Mouse (Mus musculus): ENCODE results near the gene Gm19668. TPM values are rescaled to one million over a fixed set of nuclear protein-coding genes. Genes with fewer than 3 reads are reported as not detected.
"Not testable (repeated sequence)": the region's sequence is repeated elsewhere in the genome, so short reads cannot be mapped to it uniquely, and the experiment has no call there.

The Gm19668 gene
- polyA plus RNA-seq, 1 experiment from 2014 or later, result not detected

GRCm38 (mm10) chr10:77815514-77815913, 16.6 kb upstream of the Gm19668 start:
- Histone ChIP-seq H3K27me3 (replicated peaks; ENCODE audit: control insufficient read depth, insufficient read depth, low read length) (no peaks in the 10 kb centered on the region), H3K36me3 (ENCODE audit: control insufficient read depth, insufficient read depth, low read length) (no peaks in the 10 kb centered on the region), H3K9ac (ENCODE audit: low read depth, low read length) (no peak overlapping the region), H3K4me1 (replicated peaks; ENCODE audit: control insufficient read depth, insufficient read depth, low read length) (no peaks in the 10 kb centered on the region), H3K9me3 (ENCODE audit: control insufficient read depth, low read length) (no peaks in the 10 kb centered on the region), H3K27ac (ENCODE audit: low read depth, low read length) (no peak overlapping the region), H3K4me3 (ENCODE audit: low read depth, low read length) (no peak overlapping the region), H3K4me2 (no peak overlapping the region)
- DNase-seq (ENCODE audit: low spot score), result no peak
- WGBS, result 23% methylated on average over 5 of the region's 5 CpGs
- ATAC-seq (replicated peaks; ENCODE audit: low FRiP score), result no peak

DNA sequence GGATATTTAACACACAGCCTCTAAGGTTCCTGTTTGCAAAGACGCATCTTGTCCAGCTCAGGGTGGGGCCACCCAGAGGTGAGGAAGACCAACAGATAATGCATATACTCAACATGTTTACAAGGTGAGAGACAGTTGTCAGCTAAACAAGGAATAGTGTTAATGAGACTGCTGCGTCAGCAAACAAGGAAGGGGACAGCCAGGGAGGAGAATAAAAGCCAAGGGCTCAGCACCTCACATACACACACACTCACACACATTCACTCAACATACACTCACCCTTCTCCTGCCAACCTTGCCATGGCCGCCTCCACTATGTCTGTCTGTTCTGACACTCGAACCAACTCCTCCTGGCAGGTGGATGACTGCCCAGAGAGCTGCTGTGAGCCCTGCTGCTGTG, 15.4 kb upstream of the Gm19668 start, which contains the start of gene Gm2696:
TSS of gene Gm2696 (plus strand) at position 301 of the 400 bp plus-strand sequence.
- 38% methylated on average over 4 of the region's 4 CpGs for WGBS

GRCm38 (mm10) chr10:77811743-77812142, 12.8 kb upstream of the Gm19668 start, which contains the start of gene Gm9507:
Gene Gm9507 (minus strand): TSS chr10:77811843.
- DNase-seq (ENCODE audit: low spot score) (no peak), ATAC-seq (replicated peaks; ENCODE audit: low FRiP score) (no peak)
- H3K9ac ChIP-seq (ENCODE audit: low read depth, low read length), result no peak within 1 kb of the TSS
- no peaks in the 10 kb centered on the region for H3K36me3 ChIP-seq (ENCODE audit: control insufficient read depth, insufficient read depth, low read length)
- H3K4me2 ChIP-seq, result no peak within 1 kb of the TSS
- H3K27me3 ChIP-seq (replicated peaks; ENCODE audit: control insufficient read depth, insufficient read depth, low read length), result no peaks in the 10 kb centered on the region
- no peak within 1 kb of the TSS for H3K4me3 ChIP-seq (ENCODE audit: low read depth, low read length)
- WGBS, result 70% methylated on average over 5 of the region's 5 CpGs
- no peaks in the 10 kb centered on the region for H3K9me3 ChIP-seq (ENCODE audit: control insufficient read depth, low read length)
- no peaks in the 10 kb centered on the region for H3K4me1 ChIP-seq (replicated peaks; ENCODE audit: control insufficient read depth, insufficient read depth, low read length)
- no peak within 1 kb of the TSS for H3K27ac ChIP-seq (ENCODE audit: low read depth, low read length)

More for the DNA sequence above, 15.4 kb upstream of the Gm19668 start, which contains the start of gene Gm2696:
- DNase-seq (ENCODE audit: low spot score) (no peak), ATAC-seq (replicated peaks; ENCODE audit: low FRiP score) (no peak)
- Histone ChIP-seq H3K4me3 (ENCODE audit: low read depth, low read length) (no peak within 1 kb of the TSS), H3K27ac (ENCODE audit: low read depth, low read length) (no peak within 1 kb of the TSS), H3K9me3 (ENCODE audit: control insufficient read depth, low read length) (no peaks in the 10 kb centered on the region), H3K36me3 (ENCODE audit: control insufficient read depth, insufficient read depth, low read length) (no peaks in the 10 kb centered on the region), H3K4me2 (no peak within 1 kb of the TSS), H3K4me1 (replicated peaks; ENCODE audit: control insufficient read depth, insufficient read depth, low read length) (no peaks in the 10 kb centered on the region), H3K27me3 (replicated peaks; ENCODE audit: control insufficient read depth, insufficient read depth, low read length) (no peaks in the 10 kb centered on the region), H3K9ac (ENCODE audit: low read depth, low read length) (no peak within 1 kb of the TSS)

DNA sequence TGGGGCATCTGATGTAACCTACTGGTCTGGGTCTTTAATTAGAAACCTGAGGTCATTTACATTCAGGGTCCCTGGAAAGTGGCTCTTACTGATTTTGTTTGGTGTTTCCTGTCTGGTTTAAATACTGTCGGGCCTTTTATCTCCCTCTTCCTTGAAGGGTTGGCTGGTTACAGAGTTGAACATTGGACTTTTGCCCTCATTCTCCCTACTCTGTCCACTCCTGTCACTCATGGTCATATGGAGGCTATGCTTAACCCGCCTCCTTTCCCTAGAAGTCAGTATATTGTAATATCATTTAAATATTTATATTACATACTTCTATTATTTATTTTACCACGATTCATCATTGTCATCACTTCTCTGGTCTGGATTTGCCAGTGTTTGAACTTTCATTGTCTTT, 5.2 kb upstream of the Gm19668 start:
- 55% methylated on average over 3 of the region's 3 CpGs for WGBS
- Histone ChIP-seq H3K36me3 (ENCODE audit: control insufficient read depth, insufficient read depth, low read length) (no peaks in the 10 kb centered on the region), H3K27me3 (replicated peaks; ENCODE audit: control insufficient read depth, insufficient read depth, low read length) (no peaks in the 10 kb centered on the region), H3K4me3 (ENCODE audit: low read depth, low read length) (no peak overlapping the region), H3K4me1 (replicated peaks; ENCODE audit: control insufficient read depth, insufficient read depth, low read length) (no peaks in the 10 kb centered on the region), H3K9ac (ENCODE audit: low read depth, low read length) (no peak overlapping the region), H3K27ac (ENCODE audit: low read depth, low read length) (no peak overlapping the region), H3K9me3 (ENCODE audit: control insufficient read depth, low read length) (no peaks in the 10 kb centered on the region), H3K4me2 (no peak overlapping the region)
- ATAC-seq (replicated peaks; ENCODE audit: low FRiP score), result no peak
- no peak for DNase-seq (ENCODE audit: low spot score)

GRCm38 (mm10) chr10:77798164-77798920, 591 bp downstream of the Gm19668 start:
- H3K4me2 ChIP-seq; H3K4me1 ChIP-seq (replicated peaks; ENCODE audit: control insufficient read depth, insufficient read depth, low read length); ATAC-seq (replicated peaks; ENCODE audit: low FRiP score); H3K9ac ChIP-seq (ENCODE audit: low read depth, low read length); H3K27ac ChIP-seq (ENCODE audit: low read depth, low read length); H3K27me3 ChIP-seq (replicated peaks; ENCODE audit: control insufficient read depth, insufficient read depth, low read length); DNase-seq (ENCODE audit: low spot score); H3K36me3 ChIP-seq (ENCODE audit: control insufficient read depth, insufficient read depth, low read length); H3K9me3 ChIP-seq (ENCODE audit: control insufficient read depth, low read length); H3K4me3 ChIP-seq (ENCODE audit: low read depth, low read length): not testable (repeated sequence)
- WGBS, result 40% methylated on average over 3 of the region's 3 CpGs

GRCm38 (mm10) chr10:77797677-77798076, 1.3 kb downstream of the Gm19668 start:
- no peak for DNase-seq (ENCODE audit: low spot score)
- Histone ChIP-seq H3K4me1 (replicated peaks; ENCODE audit: control insufficient read depth, insufficient read depth, low read length) (no peaks in the 10 kb centered on the region), H3K36me3 (ENCODE audit: control insufficient read depth, insufficient read depth, low read length) (no peaks in the 10 kb centered on the region), H3K27ac (ENCODE audit: low read depth, low read length) (no peak overlapping the region), H3K27me3 (replicated peaks; ENCODE audit: control insufficient read depth, insufficient read depth, low read length) (no peaks in the 10 kb centered on the region), H3K9me3 (ENCODE audit: control insufficient read depth, low read length) (no peaks in the 10 kb centered on the region), H3K4me3 (ENCODE audit: low read depth, low read length) (no peak overlapping the region), H3K9ac (ENCODE audit: low read depth, low read length) (no peak overlapping the region), H3K4me2 (no peak overlapping the region)
- 25% methylated on average over 3 of the region's 3 CpGs for WGBS
- ATAC-seq (replicated peaks; ENCODE audit: low FRiP score), result no peak

DNA sequence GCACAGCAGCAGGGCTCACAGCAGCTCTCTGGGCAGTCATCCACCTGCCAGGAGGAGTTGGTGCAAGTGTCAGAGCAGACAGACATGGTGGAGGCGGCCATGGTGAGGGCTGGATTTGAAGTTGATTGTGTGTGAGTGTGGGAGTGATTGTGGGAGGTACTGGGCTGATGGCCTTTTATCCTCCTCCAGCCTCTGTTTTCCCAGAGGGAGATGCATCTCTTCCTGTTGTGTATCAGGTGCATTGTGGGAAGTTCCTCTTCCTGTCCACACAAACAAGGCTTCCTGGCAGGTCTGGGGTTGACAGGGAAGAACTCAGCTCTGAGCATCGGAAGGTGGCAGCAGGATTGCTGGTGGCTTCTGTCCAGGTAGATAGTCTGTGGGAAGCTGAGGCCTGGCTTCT, 4.0 kb downstream of the Gm19668 start, which contains the start of gene Gm9639:
TSS of gene Gm9639 (minus strand) at position 101 of the 400 bp plus-strand sequence.
- WGBS, result 35% methylated on average over 2 of the region's 2 CpGs
- no peak within 1 kb of the TSS for H3K4me2 ChIP-seq

DNA sequence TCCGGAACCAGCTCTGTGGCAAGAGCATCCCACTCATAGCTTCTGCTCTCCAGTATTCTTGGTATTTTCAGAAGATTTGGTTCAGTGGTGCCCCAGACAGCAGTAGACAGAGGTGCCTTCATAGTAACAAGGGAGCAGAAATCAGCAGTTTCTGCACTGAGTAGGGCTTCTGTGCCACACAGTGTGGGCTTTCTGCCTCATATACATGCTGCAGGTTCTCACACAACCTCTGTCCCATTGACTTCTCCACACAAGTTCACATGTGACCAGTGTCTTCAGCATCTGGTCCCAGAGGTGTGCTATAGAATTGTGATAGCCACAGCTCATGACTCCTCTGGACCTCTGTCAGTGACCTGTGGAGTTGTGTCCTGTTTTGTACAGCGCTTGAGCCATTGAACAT, 10.3 kb downstream of the Gm19668 start:
- H3K27ac ChIP-seq (ENCODE audit: low read depth, low read length), result no peak overlapping the region
- H3K9me3 ChIP-seq (ENCODE audit: control insufficient read depth, low read length), result no peaks in the 10 kb centered on the region
- H3K9ac ChIP-seq (ENCODE audit: low read depth, low read length), result no peak overlapping the region
- DNase-seq (ENCODE audit: low spot score) (no peak), ATAC-seq (replicated peaks; ENCODE audit: low FRiP score) (no peak)
- no peaks in the 10 kb centered on the region for H3K27me3 ChIP-seq (replicated peaks; ENCODE audit: control insufficient read depth, insufficient read depth, low read length)
- H3K4me3 ChIP-seq (ENCODE audit: low read depth, low read length), result no peak overlapping the region
- no peaks in the 10 kb centered on the region for H3K4me1 ChIP-seq (replicated peaks; ENCODE audit: control insufficient read depth, insufficient read depth, low read length)
- 70% methylated on average over 2 of the region's 2 CpGs for WGBS
- H3K4me2 ChIP-seq, result no peak overlapping the region
- H3K36me3 ChIP-seq (ENCODE audit: control insufficient read depth, insufficient read depth, low read length), result no peaks in the 10 kb centered on the region

More for the DNA sequence above, 4.0 kb downstream of the Gm19668 start, which contains the start of gene Gm9639:
- no peak for ATAC-seq (replicated peaks; ENCODE audit: low FRiP score)
- Histone ChIP-seq H3K27me3 (replicated peaks; ENCODE audit: control insufficient read depth, insufficient read depth, low read length) (no peaks in the 10 kb centered on the region), H3K4me3 (ENCODE audit: low read depth, low read length) (no peak within 1 kb of the TSS), H3K9ac (ENCODE audit: low read depth, low read length) (no peak within 1 kb of the TSS), H3K9me3 (ENCODE audit: control insufficient read depth, low read length) (no peaks in the 10 kb centered on the region), H3K27ac (ENCODE audit: low read depth, low read length) (no peak within 1 kb of the TSS), H3K36me3 (ENCODE audit: control insufficient read depth, insufficient read depth, low read length) (no peaks in the 10 kb centered on the region), H3K4me1 (replicated peaks; ENCODE audit: control insufficient read depth, insufficient read depth, low read length) (no peaks in the 10 kb centered on the region)
- DNase-seq (ENCODE audit: low spot score), result no peak

DNA sequence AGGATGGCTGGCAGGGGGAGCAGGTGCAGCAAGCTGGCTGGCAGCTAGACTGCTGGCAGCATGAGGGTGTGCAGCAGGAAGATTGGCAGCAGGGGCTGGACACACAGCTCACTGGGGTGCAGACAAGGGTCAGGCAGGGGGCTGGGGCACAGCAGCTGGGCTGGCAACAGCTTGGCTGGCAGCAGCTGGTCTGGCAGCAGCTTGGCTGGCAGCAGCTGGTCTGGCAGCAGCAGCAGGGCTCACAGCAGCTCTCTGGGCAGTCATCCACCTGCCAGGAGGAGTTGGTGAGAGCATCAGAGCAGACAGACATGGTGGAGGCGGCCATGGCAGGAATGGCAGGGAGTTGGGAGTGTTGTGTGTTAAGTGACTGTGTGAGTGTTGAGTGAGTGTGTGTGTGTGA, 11.1 kb downstream of the Gm19668 start, which contains the start of gene Gm7137:
TSS of gene Gm7137 (minus strand) at position 325 of the 400 bp plus-strand sequence.
- not testable (repeated sequence) for ATAC-seq (replicated peaks; ENCODE audit: low FRiP score); H3K36me3 ChIP-seq (ENCODE audit: control insufficient read depth, insufficient read depth, low read length); H3K4me2 ChIP-seq; H3K4me3 ChIP-seq (ENCODE audit: low read depth, low read length); H3K9ac ChIP-seq (ENCODE audit: low read depth, low read length); H3K27ac ChIP-seq (ENCODE audit: low read depth, low read length); H3K9me3 ChIP-seq (ENCODE audit: control insufficient read depth, low read length); H3K27me3 ChIP-seq (replicated peaks; ENCODE audit: control insufficient read depth, insufficient read depth, low read length); H3K4me1 ChIP-seq (replicated peaks; ENCODE audit: control insufficient read depth, insufficient read depth, low read length); DNase-seq (ENCODE audit: low spot score)
- WGBS, result 40% methylated on average over 1 of the region's 1 CpGs
